Mouse (Mus musculus) spleen, adult 2 months (tissue): ENCODE data around the gene Clba1. TPM values are rescaled to one million over a fixed set of nuclear protein-coding genes. Genes with fewer than 3 reads are reported as not detected.

Experiments used
- DNase-seq, 2 experiments: peaks; one replicate each; pipeline versions ENCODE4 v3.0.0 to v3.0.0-alpha.2; 2012 to 2021; ENCODE audit warnings: low spot score in 2 of 2, low read depth in 1 of 2
- H3K27ac ChIP-seq: fragments of 200-500 bp; 2 replicates; pipeline ENCODE4 v1.5.1; 2012; ENCODE audit warnings: low read length, inconsistent platforms; ENCODE audit not compliant: insufficient read depth
- H3K27me3 ChIP-seq: fragments of 200-500 bp; 2 replicates; pipeline ENCODE4 v1.6.1; 2012; ENCODE audit warnings: mild to moderate bottlenecking, moderate library complexity, low read length, inconsistent platforms; ENCODE audit not compliant: control insufficient read depth, insufficient read depth
- H3K36me3 ChIP-seq: fragments of 200-500 bp; 2 replicates; pipeline ENCODE4 v1.6.1; 2012; ENCODE audit warnings: mild to moderate bottlenecking, low read length, inconsistent platforms; ENCODE audit not compliant: control insufficient read depth, insufficient read depth
- H3K4me1 ChIP-seq: fragments of 200-500 bp; 2 replicates; pipeline ENCODE4 v1.6.1; 2011; ENCODE audit warnings: inconsistent platforms; ENCODE audit not compliant: control insufficient read depth, insufficient read depth, insufficient read length
- H3K4me3 ChIP-seq: fragments of 200-500 bp; 2 replicates; pipeline ENCODE4 v1.5.1; 2011; ENCODE audit warnings: mild to moderate bottlenecking, inconsistent platforms; ENCODE audit not compliant: insufficient read depth, insufficient read length; ENCODE audit errors: extremely low read depth
- CTCF ChIP-seq: fragments of 200-500 bp; IDR thresholded peaks from 2 replicates; pipeline ENCODE4 v1.5.1; 2011; ENCODE audit warnings: mild to moderate bottlenecking, inconsistent platforms; ENCODE audit not compliant: insufficient read depth, insufficient read length, insufficient replicate concordance; ENCODE audit errors: extremely low read depth
- POLR2A ChIP-seq: fragments of 200-500 bp; IDR thresholded peaks from 2 replicates; pipeline ENCODE4 v1.6.1; 2011; ENCODE audit warnings: low read depth, low read length, inconsistent platforms
- WGBS: fragments of 180-500 bp; shearing (Covaris S2); methylation state at CpG from one replicate; pipeline ENCODE4 v1.1.7; 2018; 5-methylcytosine and 5-hydroxymethylcytosine counted together
- polyA plus RNA-seq: library from polyadenylated mRNA; depleted of rRNA; stranded (reverse); fragments of >200 nt; gene quantifications from 2 replicates; pipeline ENCODE4 v1.2.3, GENCODE M21; 2012

Clba1 gene
- polyA plus RNA-seq, 1 experiment: 0.83 TPM

GRCm38 (mm10) chr12:112799237-112799970, 9.3 kb upstream of the Clba1 start:
- TF ChIP-seq CTCF: no peak
- WGBS: 84% methylated on average over 10 of the region's 10 CpGs
- Histone ChIP-seq H3K27me3 (peaks cover 9% of the 10 kb centered on the region), H3K4me3 (no peak overlapping the region), H3K27ac (no peak overlapping the region), H3K4me1 (peaks cover 11% of the 10 kb centered on the region), H3K36me3 (no peaks in the 10 kb centered on the region)
- no peak for DNase-seq

GRCm38 (mm10) chr12:112800476-112800875, 8.3 kb upstream of the Clba1 start:
- TF ChIP-seq POLR2A (no peak), CTCF (peak; percentile 82; the same call in 1 of the 2 replicates)
- Histone ChIP-seq H3K4me1 (peaks cover 11% of the 10 kb centered on the region), H3K27me3 (peaks cover 9% of the 10 kb centered on the region), H3K4me3 (no peak overlapping the region), H3K27ac (no peak overlapping the region), H3K36me3 (no peaks in the 10 kb centered on the region)
- WGBS: 18% methylated on average over 4 of the region's 4 CpGs
- peak; percentile 45 to 68 for DNase-seq

GRCm38 (mm10) chr12:112801864-112802846, 6.6 kb upstream of the Clba1 start, which contains the start of gene Ahnak2:
Gene Ahnak2, minus strand, starts transcription at chr12:112802657.
- Histone ChIP-seq H3K36me3 (no peaks in the 10 kb centered on the region), H3K4me1 (peaks cover 11% of the 10 kb centered on the region), H3K27ac (no peak within 1 kb of the TSS), H3K4me3 (peak within 1 kb of the TSS; percentile 24; the same call in 1 of the 2 replicates), H3K27me3 (peaks cover 9% of the 10 kb centered on the region)
- no peak for TF ChIP-seq CTCF
- no peak for TF ChIP-seq POLR2A
- 8% methylated on average over 65 of the region's 69 CpGs for WGBS
- DNase-seq: no peak

- WGBS: 55% methylated on average over 3 of the region's 3 CpGs
- H3K27ac ChIP-seq: no peak overlapping the region
- H3K4me1 ChIP-seq: peaks cover 9% of the 10 kb centered on the region
- H3K4me3 ChIP-seq: no peak overlapping the region
- peaks cover 9% of the 10 kb centered on the region for H3K27me3 ChIP-seq
- H3K36me3 ChIP-seq: no peaks in the 10 kb centered on the region
- no peak for DNase-seq
- TF ChIP-seq CTCF: no peak
- no peak for TF ChIP-seq POLR2A
Measured at GRCm38 (mm10) chr12:112802917-112803316, 5.8 kb upstream of the Clba1 start.

GRCm38 (mm10) chr12:112804046-112804445, 4.7 kb upstream of the Clba1 start:
- DNase-seq: no peak
- 34% methylated on average over 13 of the region's 13 CpGs for WGBS
- H3K27me3 ChIP-seq: peaks cover 9% of the 10 kb centered on the region
- no peak overlapping the region for H3K4me3 ChIP-seq
- peaks cover 8% of the 10 kb centered on the region for H3K4me1 ChIP-seq
- TF ChIP-seq POLR2A (no peak), CTCF (no peak)
- H3K27ac ChIP-seq: no peak overlapping the region
- H3K36me3 ChIP-seq: no peaks in the 10 kb centered on the region

- H3K4me3 ChIP-seq: no peak overlapping the region
- peaks cover 9% of the 10 kb centered on the region for H3K27me3 ChIP-seq
- no peak overlapping the region for H3K27ac ChIP-seq
- H3K36me3 ChIP-seq: no peaks in the 10 kb centered on the region
- 29% methylated on average over 6 of the region's 6 CpGs for WGBS
- TF ChIP-seq POLR2A: no peak
- no peak for TF ChIP-seq CTCF
- no peak for DNase-seq
- H3K4me1 ChIP-seq: peaks cover 12% of the 10 kb centered on the region
Measured at GRCm38 (mm10) chr12:112806044-112806443, 2.7 kb upstream of the Clba1 start.
